Mouse (Mus musculus) heart, adult 2 months (tissue): ENCODE results near the gene Dab1.

Experiments
- EP300 ChIP-seq: fragments of 200-500 bp; IDR thresholded peaks from 2 replicates; pipeline ENCODE4 v1.6.1; 2011; ENCODE audit warnings: low read depth, low read length, control low read depth; ENCODE audit not compliant: insufficient read depth
- POLR2A ChIP-seq: fragments of 200-500 bp; IDR thresholded peaks from 2 replicates; pipeline ENCODE4 v1.6.1; 2011; ENCODE audit warnings: mild to moderate bottlenecking, low read depth, low read length, control low read depth; ENCODE audit not compliant: insufficient read depth

- no peak for TF ChIP-seq EP300
- TF ChIP-seq POLR2A: no peak
Measured at GRCm38 (mm10) chr4:104455151-104455550, 836.0 kb downstream of the Dab1 start.
